Mouse (Mus musculus) cerebellum, adult 2 months (tissue): ENCODE data around the gene Ephb2. TPM values are rescaled to one million over a fixed set of nuclear protein-coding genes. Genes with fewer than 3 reads are reported as not detected.
A peak's percentile ranks its signal among the peaks of the same experiment; 100 is the strongest.

ENCODE experiments used
- DNase-seq, 2 experiments: peaks; one replicate each; pipeline ENCODE4 v3.0.0; 2021
- H3K27ac ChIP-seq: fragments of 200-500 bp; 2 replicates; pipeline ENCODE4 v1.5.1; 2012; ENCODE audit warnings: low read length, control low read depth, inconsistent platforms; ENCODE audit not compliant: insufficient read depth
- H3K27me3 ChIP-seq: fragments of 200-500 bp; 2 replicates; pipeline ENCODE4 v1.6.1; 2012; ENCODE audit warnings: inconsistent platforms, mild to moderate bottlenecking, low read length, moderate library complexity; ENCODE audit not compliant: control insufficient read depth, insufficient read depth
- H3K4me1 ChIP-seq: fragments of 200-500 bp; 2 replicates; pipeline ENCODE4 v1.6.1; 2011; ENCODE audit warnings: low read length; ENCODE audit not compliant: control insufficient read depth, insufficient read depth
- H3K4me3 ChIP-seq: fragments of 200-500 bp; replicated peaks from 2 replicates; pipeline ENCODE3; 2011; ENCODE audit warnings: mild to moderate bottlenecking, low read depth, low read length, control low read depth; ENCODE audit not compliant: insufficient read depth
- CTCF ChIP-seq: fragments of 200-500 bp; IDR thresholded peaks from 2 replicates; pipeline ENCODE4 v1.5.1; 2011; ENCODE audit warnings: low read depth, mild to moderate bottlenecking, control low read depth, low read length, moderate library complexity, borderline replicate concordance; ENCODE audit not compliant: insufficient read depth
- POLR2A ChIP-seq: fragments of 200-500 bp; IDR thresholded peaks from 2 replicates; pipeline ENCODE4 v1.6.1; 2011; ENCODE audit warnings: low read length, control low read depth, borderline replicate concordance; ENCODE audit not compliant: insufficient read depth
- WGBS: fragments of 180-500 bp; shearing (Covaris S2); methylation state at CpG from one replicate; pipeline ENCODE4 v1.1.7; 2018; 5-methylcytosine and 5-hydroxymethylcytosine counted together
- polyA plus RNA-seq: library from polyadenylated mRNA; depleted of rRNA; stranded (reverse); fragments of >200 nt; gene quantifications from 2 replicates; pipeline ENCODE4 v1.2.3, GENCODE M21; 2012

The Ephb2 gene
- polyA plus RNA-seq, 1 experiment: 29.1 TPM

- H3K27ac ChIP-seq: no peak overlapping the region
- H3K4me1 ChIP-seq: peaks cover 35% of the 10 kb centered on the region
- TF ChIP-seq POLR2A: no peak
- TF ChIP-seq CTCF: no peak
- no peak overlapping the region for H3K4me3 ChIP-seq
- WGBS: 32% methylated on average over 14 of the region's 14 CpGs
- no peaks in the 10 kb centered on the region for H3K27me3 ChIP-seq
- peak; percentile 53 to 61 for DNase-seq
Observed at GRCm38 (mm10) chr4:136741840-136742239, 93.9 kb downstream of the Ephb2 start.

GRCm38 (mm10) chr4:136740963-136741362 lies 94.8 kb downstream of the Ephb2 start:
- Histone ChIP-seq H3K4me1 (peaks cover 37% of the 10 kb centered on the region), H3K4me3 (no peak overlapping the region), H3K27me3 (no peaks in the 10 kb centered on the region), H3K27ac (no peak overlapping the region)
- WGBS: 90% methylated on average over 5 of the region's 5 CpGs
- no peak for TF ChIP-seq CTCF
- no peak for TF ChIP-seq POLR2A
- DNase-seq: no peak

- TF ChIP-seq CTCF: no peak
- TF ChIP-seq POLR2A: no peak
- DNase-seq: no peak
- H3K4me3 ChIP-seq: no peak overlapping the region
- 47% methylated on average over 11 of the region's 11 CpGs for WGBS
- no peaks in the 10 kb centered on the region for H3K27me3 ChIP-seq
- peaks cover 52% of the 10 kb centered on the region for H3K4me1 ChIP-seq
- H3K27ac ChIP-seq: no peak overlapping the region
Observed at GRCm38 (mm10) chr4:136739189-136739588, 96.6 kb downstream of the Ephb2 start.

- Histone ChIP-seq H3K27me3 (no peaks in the 10 kb centered on the region), H3K4me1 (peaks cover 47% of the 10 kb centered on the region), H3K27ac (no peak overlapping the region), H3K4me3 (no peak overlapping the region)
- TF ChIP-seq POLR2A: no peak
- no peak for DNase-seq
- 85% methylated on average over 3 of the region's 3 CpGs for WGBS
Observed at GRCm38 (mm10) chr4:136738291-136738690, 97.5 kb downstream of the Ephb2 start.

GRCm38 (mm10) chr4:136735856-136736255 lies 99.9 kb downstream of the Ephb2 start:
- Histone ChIP-seq H3K4me1 (peaks cover 34% of the 10 kb centered on the region), H3K4me3 (no peak overlapping the region), H3K27me3 (no peaks in the 10 kb centered on the region), H3K27ac (no peak overlapping the region)
- TF ChIP-seq POLR2A (no peak), CTCF (no peak)
- 17% methylated on average over 4 of the region's 4 CpGs for WGBS
- DNase-seq: peak; percentile 53 to 59

GRCm38 (mm10) chr4:136734210-136734803 lies 101.5 kb downstream of the Ephb2 start:
- WGBS: 39% methylated on average over 15 of the region's 15 CpGs
- TF ChIP-seq POLR2A (no peak), CTCF (no peak)
- peaks cover 43% of the 10 kb centered on the region for H3K4me1 ChIP-seq
- DNase-seq: peak in 1 of 2 experiments; percentile 50
- no peaks in the 10 kb centered on the region for H3K27me3 ChIP-seq
- H3K27ac ChIP-seq: no peak overlapping the region
- no peak overlapping the region for H3K4me3 ChIP-seq

- DNase-seq: no peak
- 48% methylated on average over 11 of the region's 11 CpGs for WGBS
- no peak overlapping the region for H3K4me3 ChIP-seq
- no peak for TF ChIP-seq POLR2A
- TF ChIP-seq CTCF: no peak
- H3K27me3 ChIP-seq: no peaks in the 10 kb centered on the region
- H3K4me1 ChIP-seq: peaks cover 43% of the 10 kb centered on the region
- H3K27ac ChIP-seq: no peak overlapping the region
Observed at GRCm38 (mm10) chr4:136733217-136733865, 102.4 kb downstream of the Ephb2 start.

- Histone ChIP-seq H3K27ac (no peak overlapping the region), H3K4me3 (no peak overlapping the region), H3K4me1 (peaks cover 43% of the 10 kb centered on the region), H3K27me3 (no peaks in the 10 kb centered on the region)
- TF ChIP-seq CTCF: no peak
- no peak for DNase-seq
- 84% methylated on average over 7 of the region's 7 CpGs for WGBS
Observed at GRCm38 (mm10) chr4:136732536-136733121, 103.2 kb downstream of the Ephb2 start.
